Mouse (Mus musculus): ENCODE data around the gene Lrrc31.

DNA sequence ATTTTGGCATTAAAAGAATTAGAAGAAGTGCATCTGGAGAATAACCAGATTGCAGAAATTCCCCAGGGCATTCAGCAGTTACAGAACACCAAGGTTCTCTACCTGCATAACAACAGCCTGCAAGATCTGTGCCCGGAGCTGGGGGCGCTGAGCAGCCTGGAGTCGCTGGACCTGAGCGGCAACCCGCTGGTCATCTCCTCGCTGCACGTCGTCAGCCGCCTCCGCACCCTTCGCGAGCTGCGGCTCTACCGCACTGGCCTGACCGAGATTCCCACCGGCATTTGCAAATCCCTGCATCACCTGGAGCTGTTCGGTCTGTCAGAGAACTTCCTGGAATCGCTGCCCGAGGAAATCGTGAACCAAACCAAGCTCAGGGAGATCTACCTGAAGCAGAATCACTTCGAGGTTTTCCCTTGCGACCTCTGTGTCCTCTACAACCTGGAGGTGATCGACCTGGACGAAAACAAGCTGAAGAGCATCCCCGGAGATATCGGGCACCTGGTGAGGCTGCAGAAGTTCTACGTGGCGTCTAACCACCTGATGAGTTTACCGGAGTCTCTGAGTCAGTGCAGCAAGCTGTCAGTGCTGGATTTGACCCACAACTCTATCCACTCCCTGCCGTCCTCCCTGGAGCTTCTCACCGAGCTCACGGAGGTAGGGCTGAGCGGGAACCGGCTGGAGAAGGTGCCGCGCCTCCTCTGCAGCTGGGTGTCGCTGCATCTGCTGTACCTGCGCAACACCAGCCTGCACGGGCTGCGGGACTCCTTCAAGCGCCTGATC, 49.4 kb downstream of the Lrrc31 start:
- TF ChIP-seq CTCF (IDR thresholded peaks at IDR 0.05; ENCODE audit: low read depth) (peak; percentile 42; the same call in 1 of the 2 replicates), EP300 (IDR thresholded peaks at IDR 0.05; ENCODE audit: low read depth) (no peak)
